Mouse (Mus musculus) cerebellum, adult 8-10 months (tissue): ENCODE measurements around the gene Gpha2.

Source experiments
- DNase-seq: peaks from one replicate; pipeline ENCODE4 v3.0.0; 2022

The Gpha2 gene

DNA sequence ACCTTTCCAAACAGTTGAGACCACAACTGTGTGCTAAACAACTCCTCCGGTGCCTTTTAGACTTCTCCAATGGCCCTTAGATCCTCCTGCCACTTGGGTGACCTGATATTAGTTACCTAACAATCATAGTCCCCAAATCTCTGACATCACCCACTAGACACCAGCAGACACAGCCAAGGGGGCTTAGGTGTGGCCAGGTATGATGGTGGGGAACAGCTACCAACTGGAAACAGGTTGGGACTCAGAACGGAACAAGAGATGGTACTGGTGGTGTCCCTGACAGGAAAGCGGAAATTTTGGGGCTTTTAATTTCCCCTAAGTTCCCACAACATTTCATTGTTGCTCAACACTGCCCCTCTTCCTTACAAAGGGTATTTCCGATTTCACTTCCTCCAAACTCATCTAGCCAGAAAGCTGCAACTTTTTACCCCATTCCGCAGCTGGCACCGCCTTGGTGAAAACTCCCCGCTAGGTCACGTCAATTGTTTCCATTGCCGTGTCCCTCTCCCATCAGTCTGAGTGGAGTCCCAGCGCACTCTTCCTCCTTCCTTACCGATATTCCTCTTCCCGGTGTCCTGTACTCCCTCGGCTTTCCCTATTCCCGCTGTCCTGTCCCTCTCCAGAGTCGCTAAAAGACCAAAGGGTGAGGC lies 49.7 kb downstream of the Gpha2 start:
- DNase-seq: no peak

DNA sequence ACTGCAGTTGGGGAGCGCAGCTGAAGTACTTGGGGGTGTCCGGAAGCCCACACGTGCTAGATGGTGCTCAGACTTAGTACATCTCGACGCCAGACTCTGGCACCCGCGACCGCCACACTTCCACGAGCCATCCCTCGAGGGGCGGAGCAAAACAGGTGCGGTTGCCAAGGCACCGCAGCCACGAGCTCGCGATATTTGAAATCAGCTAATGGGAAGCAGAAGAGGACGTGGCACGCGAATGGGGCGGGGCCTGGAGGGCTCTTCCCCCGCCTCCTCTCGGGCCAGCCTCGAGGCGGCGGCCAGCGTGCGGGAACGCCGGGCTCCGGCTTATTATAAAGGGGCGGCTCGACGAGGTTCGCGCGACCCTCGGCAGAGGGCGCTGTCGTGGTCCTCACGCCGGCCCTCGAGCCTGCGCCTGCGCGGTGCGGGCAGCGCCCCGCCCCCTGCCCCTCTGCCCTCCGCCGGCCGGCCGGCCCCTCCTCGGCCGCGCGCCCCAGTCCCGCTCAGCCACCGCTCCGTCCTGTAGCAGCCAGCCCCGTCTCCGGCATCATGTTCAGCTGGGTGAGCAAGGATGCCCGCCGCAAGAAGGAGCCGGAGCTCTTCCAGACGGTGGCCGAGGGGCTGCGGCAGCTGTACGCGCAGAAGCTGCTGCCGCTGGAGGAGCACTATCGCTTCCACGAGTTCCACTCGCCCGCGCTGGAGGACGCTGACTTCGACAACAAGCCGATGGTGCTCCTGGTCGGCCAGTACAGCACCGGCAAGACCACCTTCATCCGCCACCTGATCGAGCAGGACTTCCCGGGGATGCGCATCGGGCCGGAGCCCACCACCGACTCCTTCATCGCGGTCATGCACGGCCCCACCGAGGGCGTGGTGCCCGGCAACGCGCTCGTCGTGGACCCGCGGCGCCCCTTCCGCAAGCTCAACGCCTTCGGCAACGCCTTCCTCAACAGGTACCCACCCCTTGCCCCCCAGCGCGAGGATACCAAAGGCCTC lies 50.5 kb downstream of the Gpha2 start, which contains the start of gene Ehd1:
Gene Ehd1 (plus strand): TSS at position 300 of the 996 bp plus-strand sequence.
- peak; percentile 96 for DNase-seq
